Mouse (Mus musculus) CH12.LX (cell line): Measurements from ENCODE around the gene Yy1. TPM values are rescaled to one million over a fixed set of nuclear protein-coding genes. Genes with fewer than 3 reads are reported as not detected.

Experiments
- DNase-seq: peaks from one replicate; pipeline ENCODE4 v3.0.0-alpha.2; 2013; ENCODE audit errors: extremely low read depth
- H3K27ac ChIP-seq: 2 replicates; pipeline ENCODE4 v1.5.1; 2012; ENCODE audit warnings: low read depth, mild to moderate bottlenecking, control low read depth, moderate library complexity; ENCODE audit not compliant: insufficient read depth
- H3K27me3 ChIP-seq: replicated peaks from 2 replicates; pipeline ENCODE3; 2012; ENCODE audit warnings: inconsistent platforms
- H3K36me3 ChIP-seq, 2 experiments: replicated peaks in 1 of 2; 2 replicates each; pipeline versions ENCODE3 to v1.6.1; 2012; ENCODE audit warnings: inconsistent platforms in 1 of 2, low read length in 1 of 2, mild to moderate bottlenecking in 1 of 2, mixed read lengths in 1 of 2, moderate library complexity in 1 of 2; ENCODE audit not compliant: control insufficient read depth in 1 of 2, insufficient read depth in 1 of 2
- H3K4me1 ChIP-seq, 2 experiments: 2 replicates each; pipeline ENCODE4 v1.6.1; 2012; ENCODE audit warnings: inconsistent platforms in 1 of 2, moderate library complexity in 1 of 2; ENCODE audit not compliant: insufficient read depth in 2 of 2, control insufficient read depth in 1 of 2
- H3K4me2 ChIP-seq: 2 replicates; pipeline ENCODE4 v1.6.1; 2012; ENCODE audit warnings: low read depth, mild to moderate bottlenecking, control low read depth; ENCODE audit not compliant: poor library complexity, insufficient read depth, severe bottlenecking
- H3K4me3 ChIP-seq, 3 experiments: fragments of 150-350 bp in 1 of 3; sonication (generic) in 1 of 3; replicated peaks in 1 of 3; 2 replicates each; pipeline versions ENCODE3 to v1.5.1; 2011 to 2012; ENCODE audit warnings: low read depth in 2 of 3, low read length in 2 of 3, mild to moderate bottlenecking in 2 of 3, moderate library complexity in 2 of 3, control low read depth in 1 of 3, improper control_type of control experiment in 1 of 3, inconsistent platforms in 1 of 3, mixed read lengths in 1 of 3; ENCODE audit not compliant: poor library complexity in 1 of 3
- H3K79me2 ChIP-seq: replicated peaks from 2 replicates; pipeline ENCODE4 v1.6.1; 2012; ENCODE audit warnings: mild to moderate bottlenecking, moderate library complexity; ENCODE audit not compliant: control insufficient read depth, poor library complexity, insufficient read depth, severe bottlenecking; ENCODE audit errors: extremely low read depth
- H3K9ac ChIP-seq: 2 replicates; pipeline ENCODE4 v1.6.1; 2012; ENCODE audit warnings: low read depth, mild to moderate bottlenecking, control low read depth, moderate library complexity; ENCODE audit not compliant: insufficient read depth
- H3K9me3 ChIP-seq: replicated peaks from 2 replicates; pipeline ENCODE3; 2012; ENCODE audit warnings: low read length, inconsistent platforms, mixed read lengths
- CHD1 ChIP-seq: IDR thresholded peaks from 2 replicates; pipeline ENCODE4 v1.6.1; 2012; ENCODE audit warnings: low read depth, low read length, improper control_type of control experiment, inconsistent platforms
- E2F4 ChIP-seq: IDR thresholded peaks from 2 replicates; pipeline ENCODE4 v1.6.1; 2011; ENCODE audit warnings: low read depth, low read length, improper control_type of control experiment; ENCODE audit not compliant: insufficient replicate concordance
- ELF1 ChIP-seq: IDR thresholded peaks from 2 replicates; pipeline ENCODE4 v1.6.1; 2014; ENCODE audit warnings: low read depth, mild to moderate bottlenecking, inconsistent platforms, low read length, improper control_type of control experiment
- EP300 ChIP-seq: IDR thresholded peaks from 2 replicates; pipeline ENCODE4 v1.6.1; 2011; ENCODE audit warnings: low read length, improper control_type of control experiment
- ETS1 ChIP-seq: conservative IDR thresholded peaks from 2 replicates; pipeline ENCODE4 v1.6.1; 2012; ENCODE audit warnings: low read depth, mild to moderate bottlenecking, inconsistent platforms, low read length, improper control_type of control experiment, moderate library complexity
- GABPA ChIP-seq: IDR thresholded peaks from 2 replicates; pipeline ENCODE4 v1.6.1; 2012; ENCODE audit warnings: low read depth, low read length, improper control_type of control experiment, inconsistent platforms; ENCODE audit not compliant: insufficient replicate concordance
- JUN ChIP-seq: IDR thresholded peaks from 2 replicates; pipeline ENCODE4 v1.6.1; 2011; ENCODE audit warnings: low read depth, mild to moderate bottlenecking, low read length, improper control_type of control experiment, moderate library complexity; ENCODE audit not compliant: insufficient read depth
- MAFK ChIP-seq: IDR thresholded peaks from 2 replicates; pipeline ENCODE4 v1.6.1; 2011; ENCODE audit warnings: low read length, improper control_type of control experiment; ENCODE audit not compliant: insufficient replicate concordance
- MAX ChIP-seq: IDR thresholded peaks from 2 replicates; pipeline ENCODE4 v1.6.1; 2011; ENCODE audit warnings: low read length, improper control_type of control experiment
- NRF1 ChIP-seq: IDR thresholded peaks from 2 replicates; pipeline ENCODE4 v1.6.1; 2014; ENCODE audit warnings: low read depth, mild to moderate bottlenecking, inconsistent platforms, low read length, improper control_type of control experiment, moderate library complexity
- PAX5 ChIP-seq: IDR thresholded peaks from 2 replicates; pipeline ENCODE4 v1.6.1; 2012; ENCODE audit warnings: low read length, inconsistent platforms, mixed read lengths
- POLR2A ChIP-seq: IDR thresholded peaks from 2 replicates; pipeline ENCODE4 v1.6.1; 2011; ENCODE audit warnings: low read depth, mild to moderate bottlenecking, improper control_type of control experiment, low read length
- POLR2AphosphoS2 ChIP-seq: IDR thresholded peaks from 2 replicates; pipeline ENCODE4 v1.6.1; 2011; ENCODE audit warnings: low read depth, low read length, improper control_type of control experiment
- SIN3A ChIP-seq: IDR thresholded peaks from 2 replicates; pipeline ENCODE4 v1.6.1; 2012; ENCODE audit warnings: low read length, improper control_type of control experiment, inconsistent platforms
- SMC3 ChIP-seq: IDR thresholded peaks from 2 replicates; pipeline ENCODE4 v1.6.1; 2011; ENCODE audit warnings: low read depth, low read length, improper control_type of control experiment
- TBP ChIP-seq: conservative IDR thresholded peaks from 2 replicates; pipeline ENCODE4 v1.6.1; 2011; ENCODE audit warnings: low read depth, low read length, improper control_type of control experiment
- TCF12 ChIP-seq: IDR thresholded peaks from 2 replicates; pipeline ENCODE4 v1.6.1; 2014; ENCODE audit warnings: low read depth, mild to moderate bottlenecking, inconsistent platforms, low read length, improper control_type of control experiment
- UBTF ChIP-seq: IDR thresholded peaks from 2 replicates; pipeline ENCODE4 v1.6.1; 2012; ENCODE audit warnings: low read depth, mild to moderate bottlenecking, inconsistent platforms, low read length, improper control_type of control experiment, moderate library complexity
- USF2 ChIP-seq: conservative IDR thresholded peaks from 2 replicates; pipeline ENCODE4 v1.6.1; 2011; ENCODE audit warnings: low read depth, low read length, improper control_type of control experiment
- ZKSCAN1 ChIP-seq: IDR thresholded peaks from 2 replicates; pipeline ENCODE4 v1.6.1; 2012; ENCODE audit warnings: low read depth, inconsistent platforms, low read length, improper control_type of control experiment, borderline replicate concordance
- ZNF384 ChIP-seq: IDR thresholded peaks from 2 replicates; pipeline ENCODE4 v1.6.1; 2012; ENCODE audit warnings: low read depth, low read length, improper control_type of control experiment, inconsistent platforms
- dilution Hi-C: fragments of 300-500 bp; cut with MboI; formaldehyde crosslinking; loops from 2 replicates; pipeline ENCODE4 v1.14.3; 2020; ENCODE audit warnings: low sequenced_read_pairs; ENCODE audit not compliant: extremely low pct_unique_long_range_greater_than_20kb, extremely low pct_ligation_motif_present
- in situ Hi-C: fragments of 300-500 bp; cut with MboI; formaldehyde crosslinking; loops from 3 replicates; pipeline ENCODE4 v1.14.3; 2019; ENCODE audit warnings: low sequenced_read_pairs, low pct_ligation_motif_present, low pct_unique_long_range_greater_than_20kb, mixed read lengths
- polyA plus RNA-seq: library from polyadenylated mRNA; unstranded; fragments of >175 nt; gene quantifications from 2 replicates; pipeline ENCODE4 v1.2.1, GENCODE M21; 2012; ENCODE audit warnings: low read depth; ENCODE audit not compliant: insufficient read length
- total RNA-seq, 2 experiments: library from RNA; depleted of rRNA; stranded (reverse); fragments of 300-350 nt in 1 of 2; fragments of >200 nt in 1 of 2; gene quantifications; 2 replicates each; pipeline ENCODE4 v1.2.3; 2012 to 2014

Gene Yy1
- total and polyA plus RNA-seq, 3 experiments = 30.8 to 56.8 (median 51.7) TPM

GRCm38 (mm10) chr12:108826282-108826957, 33.6 kb downstream of the Yy1 start:
- Histone ChIP-seq H3K27me3 (no peaks in the 10 kb centered on the region), H3K9ac (no peak overlapping the region), H3K27ac (no peak overlapping the region), H3K36me3 (peaks cover 8 to 75% of the 10 kb centered on the region in 2 experiments), H3K9me3 (peaks cover 3% of the 10 kb centered on the region), H3K4me3 (no peak overlapping the region), H3K79me2 (no peaks in the 10 kb centered on the region), H3K4me1 (peaks cover 0 to 6% of the 10 kb centered on the region in 2 experiments; a peak in 1 of 4 replicates), H3K4me2 (no peak overlapping the region)
- no peak for TF ChIP-seq ZNF384
- TF ChIP-seq SMC3 = no peak
- TF ChIP-seq MAX = no peak
- TF ChIP-seq ETS1 = no peak
- no peak for TF ChIP-seq GABPA
- no peak for TF ChIP-seq ELF1
- TF ChIP-seq TCF12 = no peak
- no peak for TF ChIP-seq E2F4
- no peak for TF ChIP-seq ZKSCAN1
- TF ChIP-seq TBP = no peak
- TF ChIP-seq MAFK = no peak
- no peak for TF ChIP-seq EP300
- TF ChIP-seq PAX5 = no peak
- no peak for TF ChIP-seq JUN
- no peak for TF ChIP-seq SIN3A
- no peak for TF ChIP-seq NRF1
- no peak for TF ChIP-seq POLR2AphosphoS2
- no peak for TF ChIP-seq POLR2A
- in situ Hi-C loops = no loop called here
- dilution Hi-C loops = no loop called here
- DNase-seq = no peak

GRCm38 (mm10) chr12:108826958-108827535, 34.3 kb downstream of the Yy1 start:
- Histone ChIP-seq H3K36me3 (peaks cover 8 to 70% of the 10 kb centered on the region in 2 experiments), H3K4me2 (no peak overlapping the region), H3K79me2 (no peaks in the 10 kb centered on the region), H3K4me1 (peaks cover 0 to 6% of the 10 kb centered on the region in 2 experiments; a peak in 1 of 4 replicates), H3K4me3 (no peak overlapping the region), H3K9ac (no peak overlapping the region)
- in situ Hi-C loops = no loop called here
- dilution Hi-C loops = no loop called here
- TF ChIP-seq USF2 (no peak), CHD1 (no peak), ETS1 (no peak), ZNF384 (no peak), UBTF (no peak), E2F4 (no peak)
- TF ChIP-seq, all 38 proteins: peak for 0
- Histone ChIP-seq H3K27me3 (no peaks in the 10 kb centered on the region), H3K27ac (no peak overlapping the region), H3K9me3 (peaks cover 3% of the 10 kb centered on the region)
- no peak for DNase-seq
